Mouse (Mus musculus): ENCODE measurements at regions not wholly inside any gene's neighbourhood (a gene's known extent, or its start where the extent isn't known, plus 50 kb on each side); places are given as distances from the start of the nearest gene placed in this dataset.
A peak's percentile ranks its signal among the peaks of the same experiment; 100 is the strongest.

DNA sequence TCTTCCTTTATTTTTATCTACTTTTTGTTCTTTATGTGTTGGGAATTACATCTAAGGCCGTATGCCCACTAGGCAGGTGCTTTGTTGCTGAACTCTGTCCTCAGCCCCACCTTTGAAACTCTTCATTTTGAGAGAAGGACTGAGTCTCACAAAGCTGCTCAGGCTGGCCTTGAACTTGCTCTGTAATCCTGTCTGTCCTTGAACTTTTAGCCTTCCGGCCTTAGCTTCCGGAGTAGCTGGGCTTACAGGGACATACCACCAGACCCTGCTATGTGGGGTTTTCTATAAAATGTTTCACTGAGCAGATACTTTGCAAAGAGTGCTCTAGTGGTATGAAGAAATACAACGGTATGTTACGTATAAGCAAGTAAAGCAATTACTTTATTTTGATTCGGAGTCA, 62.2 kb upstream of the Hmcn1 start:
- H3K9ac ChIP-seq (ENCODE audit: low read depth, low read length, severe bottlenecking) = no peak overlapping the region
- H3K36me3 ChIP-seq (ENCODE audit: control insufficient read depth, insufficient read depth, low read length) = no peaks in the 10 kb centered on the region
- 92% methylated on average over 6 of the region's 6 CpGs for WGBS
- TF ChIP-seq POLR2A (IDR thresholded peaks at IDR 0.05; ENCODE audit: borderline replicate concordance, extremely low read depth, insufficient read depth, insufficient read length) = no peak
- no peaks in the 10 kb centered on the region for H3K27me3 ChIP-seq (ENCODE audit: control insufficient read depth, insufficient read depth, low read length)
- DNase-seq (ENCODE audit: low spot score) (no peak), ATAC-seq (ENCODE audit: low FRiP score, low read depth) (no peak)
- no peak overlapping the region for H3K4me3 ChIP-seq (replicated peaks; ENCODE audit: low read length)
- no peaks in the 10 kb centered on the region for H3K9me3 ChIP-seq (ENCODE audit: control insufficient read depth, low read length)
- 0 out of 2 replicates have a peak, but pooled peaks cover 4% of the 10 kb centered on the region for H3K4me1 ChIP-seq (ENCODE audit: control insufficient read depth, insufficient read depth, low read length)
- no peak overlapping the region for H3K27ac ChIP-seq (replicated peaks; ENCODE audit: low read depth, low read length)
- H3K4me2 ChIP-seq (replicated peaks; ENCODE audit: low read depth, low read length, severe bottlenecking) = no peak overlapping the region

DNA sequence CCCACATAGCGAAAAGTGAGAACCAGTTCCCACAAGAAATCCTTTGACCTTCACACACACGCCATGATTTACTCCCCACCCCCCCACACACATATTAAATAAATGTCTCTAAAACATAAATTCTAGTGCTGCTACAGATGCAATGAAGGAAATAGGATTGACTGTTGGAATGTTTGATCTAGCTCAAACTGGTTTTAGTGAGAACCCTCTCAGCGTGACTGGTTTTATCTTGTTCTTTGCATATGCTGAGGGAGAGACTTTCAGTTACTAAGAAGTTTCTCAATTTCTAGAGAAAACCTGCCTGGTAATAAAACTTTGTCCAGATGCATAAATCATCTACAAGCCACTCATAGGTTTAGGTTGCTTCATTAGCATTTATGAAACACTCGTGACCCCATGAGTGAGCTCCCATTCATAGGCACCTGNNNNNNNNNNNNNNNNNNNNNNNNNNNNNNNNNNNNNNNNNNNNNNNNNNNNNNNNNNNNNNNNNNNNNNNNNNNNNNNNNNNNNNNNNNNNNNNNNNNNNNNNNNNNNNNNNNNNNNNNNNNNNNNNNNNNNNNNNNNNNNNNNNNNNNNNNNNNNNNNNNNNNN, 66.4 kb upstream of the Hmcn1 start:
- Histone ChIP-seq H3K4me3 (replicated peaks; ENCODE audit: low read length) (no peak overlapping the region), H3K27me3 (ENCODE audit: control insufficient read depth, insufficient read depth, low read length) (no peaks in the 10 kb centered on the region), H3K4me1 (ENCODE audit: control insufficient read depth, insufficient read depth, low read length) (peaks cover 26% of the 10 kb centered on the region), H3K9ac (ENCODE audit: low read depth, low read length, severe bottlenecking) (no peak overlapping the region), H3K27ac (replicated peaks; ENCODE audit: low read depth, low read length) (no peak overlapping the region), H3K9me3 (ENCODE audit: control insufficient read depth, low read length) (no peaks in the 10 kb centered on the region), H3K4me2 (replicated peaks; ENCODE audit: low read depth, low read length, severe bottlenecking) (no peak overlapping the region), H3K36me3 (ENCODE audit: control insufficient read depth, insufficient read depth, low read length) (no peaks in the 10 kb centered on the region)
- ATAC-seq (ENCODE audit: low FRiP score, low read depth) (no peak), DNase-seq (ENCODE audit: low spot score) (no peak)
- 73% methylated on average over 4 of the region's 4 CpGs for WGBS
- TF ChIP-seq POLR2A (IDR thresholded peaks at IDR 0.05; ENCODE audit: borderline replicate concordance, extremely low read depth, insufficient read depth, insufficient read length) = no peak

DNA sequence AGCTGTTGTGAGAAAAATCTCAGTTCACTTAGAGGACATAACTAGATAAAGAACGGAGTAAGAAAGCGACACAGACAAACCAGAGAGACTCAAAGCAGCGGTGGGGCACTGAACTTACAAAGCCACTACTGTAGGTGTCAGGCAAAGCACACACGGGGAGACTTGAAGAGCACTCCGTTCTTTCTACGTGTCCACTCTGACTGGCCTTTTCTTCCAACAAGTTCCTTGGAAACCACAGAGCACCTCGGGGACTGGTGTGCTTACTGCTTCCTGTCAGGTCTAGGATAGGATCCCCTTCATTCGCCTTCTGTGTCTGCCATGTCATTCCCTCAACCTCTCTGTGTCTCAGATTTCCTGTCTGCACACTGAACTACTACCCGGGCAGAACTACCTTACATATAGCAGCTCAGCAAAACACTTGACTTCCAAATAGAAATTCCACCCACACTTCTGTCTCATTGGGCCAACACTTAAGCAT, 71.9 kb upstream of the Hmcn1 start:
- Histone ChIP-seq H3K4me3 (replicated peaks; ENCODE audit: low read length) (no peak overlapping the region), H3K4me2 (replicated peaks; ENCODE audit: low read depth, low read length, severe bottlenecking) (no peak overlapping the region), H3K9me3 (ENCODE audit: control insufficient read depth, low read length) (no peaks in the 10 kb centered on the region), H3K36me3 (ENCODE audit: control insufficient read depth, insufficient read depth, low read length) (no peaks in the 10 kb centered on the region), H3K27ac (replicated peaks; ENCODE audit: low read depth, low read length) (no peak overlapping the region), H3K9ac (ENCODE audit: low read depth, low read length, severe bottlenecking) (no peak overlapping the region), H3K4me1 (ENCODE audit: control insufficient read depth, insufficient read depth, low read length) (peaks cover 31% of the 10 kb centered on the region), H3K27me3 (ENCODE audit: control insufficient read depth, insufficient read depth, low read length) (no peaks in the 10 kb centered on the region)
- ATAC-seq (ENCODE audit: low FRiP score, low read depth) (no peak), DNase-seq (ENCODE audit: low spot score) (no peak)
- WGBS = 71% methylated on average over 9 of the region's 9 CpGs
- no peak for TF ChIP-seq POLR2A (IDR thresholded peaks at IDR 0.05; ENCODE audit: borderline replicate concordance, extremely low read depth, insufficient read depth, insufficient read length)

DNA sequence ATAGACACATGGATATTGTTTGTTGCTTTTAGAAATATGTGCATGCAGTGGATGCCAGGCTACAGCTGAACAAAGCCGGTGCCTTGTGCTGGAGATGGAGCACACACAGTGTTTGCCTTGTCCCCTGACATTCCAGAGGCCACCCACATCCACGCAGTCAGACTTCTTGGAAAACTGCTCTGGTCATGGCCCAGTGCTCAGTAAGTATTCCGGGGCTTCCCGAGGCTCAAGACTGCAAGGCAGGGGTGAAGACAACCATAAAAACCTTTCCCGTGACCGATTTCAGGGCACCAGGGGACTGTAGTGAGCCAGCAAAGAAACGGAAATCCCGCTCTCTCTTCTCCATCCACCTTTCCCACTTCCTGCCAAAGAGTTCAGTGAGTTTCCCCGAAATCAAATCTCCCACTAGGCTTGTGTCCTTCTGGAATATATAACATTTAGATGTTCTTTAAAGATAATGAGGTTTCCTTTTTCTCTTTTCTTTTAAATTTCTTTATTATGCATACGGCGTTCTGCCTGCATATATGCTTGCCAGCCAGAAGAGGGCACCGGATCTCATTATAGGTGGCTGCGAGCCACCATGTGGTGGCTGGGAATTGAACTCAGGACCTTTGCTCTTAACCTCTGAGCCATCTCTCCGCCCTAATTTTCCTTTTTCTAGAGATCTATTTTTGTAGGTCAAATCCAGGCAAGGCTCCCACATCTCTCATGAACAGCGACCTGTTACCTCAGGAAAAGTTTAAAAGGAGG, 73.3 kb upstream of the Hmcn1 start:
- TF ChIP-seq POLR2A (IDR thresholded peaks at IDR 0.05; ENCODE audit: borderline replicate concordance, extremely low read depth, insufficient read depth, insufficient read length) = no peak

DNA sequence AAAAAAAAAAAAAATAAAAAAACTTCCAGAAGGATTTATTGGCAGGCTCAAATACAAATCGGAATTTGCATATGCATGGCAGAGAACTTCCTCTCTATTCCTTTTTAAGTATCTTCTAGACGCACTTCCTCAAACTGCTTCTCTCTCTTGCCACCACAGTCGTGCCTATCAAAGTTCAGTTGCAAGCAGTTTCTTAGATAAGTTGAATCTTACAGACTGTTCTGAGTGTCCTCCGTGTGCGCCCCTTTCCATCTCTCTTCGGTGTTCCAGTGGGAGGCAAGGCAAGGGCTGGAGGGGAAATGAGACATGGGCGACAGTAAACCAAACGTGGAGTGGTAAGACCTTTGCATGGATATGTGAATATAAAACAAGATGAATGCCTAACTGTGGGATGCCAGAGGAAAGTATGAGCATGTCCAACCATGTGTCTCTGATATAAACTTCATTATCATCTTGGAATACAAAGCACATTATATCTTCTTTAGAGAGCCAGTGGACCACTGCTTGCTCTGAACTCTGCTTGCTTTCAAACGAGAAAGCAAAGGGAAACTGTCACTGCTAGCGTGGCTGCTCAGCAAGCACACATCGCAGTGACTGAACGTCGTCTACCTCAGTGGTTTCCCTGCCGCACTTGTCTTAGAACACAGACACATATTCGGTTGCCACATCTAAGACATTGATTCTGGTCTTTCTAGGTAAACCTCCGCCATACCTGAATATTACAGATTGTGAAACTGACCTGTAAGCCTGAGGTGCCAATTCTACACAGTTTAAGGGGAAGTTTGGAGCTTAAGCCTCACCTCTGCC, 81.5 kb upstream of the Hmcn1 start:
- no peak for DNase-seq (ENCODE audit: low spot score)
- no peak overlapping the region for H3K4me2 ChIP-seq (replicated peaks; ENCODE audit: low read depth, low read length, severe bottlenecking)
- H3K27me3 ChIP-seq (ENCODE audit: control insufficient read depth, insufficient read depth, low read length) = no peaks in the 10 kb centered on the region
- H3K27ac ChIP-seq (replicated peaks; ENCODE audit: low read depth, low read length) = no peak overlapping the region
- TF ChIP-seq POLR2A (IDR thresholded peaks at IDR 0.05; ENCODE audit: borderline replicate concordance, extremely low read depth, insufficient read depth, insufficient read length) = no peak
- 86% methylated on average over 16 of the region's 16 CpGs for WGBS
- H3K9me3 ChIP-seq (ENCODE audit: control insufficient read depth, low read length) = no peaks in the 10 kb centered on the region
- H3K36me3 ChIP-seq (ENCODE audit: control insufficient read depth, insufficient read depth, low read length) = no peaks in the 10 kb centered on the region
- H3K4me1 ChIP-seq (ENCODE audit: control insufficient read depth, insufficient read depth, low read length) = no peaks in the 10 kb centered on the region
- H3K9ac ChIP-seq (ENCODE audit: low read depth, low read length, severe bottlenecking) = no peak overlapping the region
- ATAC-seq (ENCODE audit: low FRiP score, low read depth) = no peak
- no peak overlapping the region for H3K4me3 ChIP-seq (replicated peaks; ENCODE audit: low read length)

More for the DNA sequence above, 73.3 kb upstream of the Hmcn1 start:
- H3K4me2 ChIP-seq (replicated peaks; ENCODE audit: low read depth, low read length, severe bottlenecking) = no peak overlapping the region
- no peak overlapping the region for H3K27ac ChIP-seq (replicated peaks; ENCODE audit: low read depth, low read length)
- peak; percentile 6 for DNase-seq (ENCODE audit: low spot score)
- ATAC-seq (ENCODE audit: low FRiP score, low read depth) = no peak
- no peaks in the 10 kb centered on the region for H3K9me3 ChIP-seq (ENCODE audit: control insufficient read depth, low read length)
- H3K4me1 ChIP-seq (ENCODE audit: control insufficient read depth, insufficient read depth, low read length) = peaks cover 31% of the 10 kb centered on the region
- H3K4me3 ChIP-seq (replicated peaks; ENCODE audit: low read length) = no peak overlapping the region
- no peaks in the 10 kb centered on the region for H3K36me3 ChIP-seq (ENCODE audit: control insufficient read depth, insufficient read depth, low read length)
- H3K9ac ChIP-seq (ENCODE audit: low read depth, low read length, severe bottlenecking) = no peak overlapping the region
- no peaks in the 10 kb centered on the region for H3K27me3 ChIP-seq (ENCODE audit: control insufficient read depth, insufficient read depth, low read length)
- WGBS = 69% methylated on average over 15 of the region's 15 CpGs
